Mouse (Mus musculus) cerebral cortex, adult 2 months (tissue): Measurements from ENCODE around the gene Arhgef38.

ENCODE experiments used
- WGBS: fragments of 180-500 bp; shearing (Covaris S2); methylation state at CpG from one replicate; pipeline ENCODE4 v1.1.7; 2018; 5-methylcytosine and 5-hydroxymethylcytosine counted together

Arhgef38 gene

DNA sequence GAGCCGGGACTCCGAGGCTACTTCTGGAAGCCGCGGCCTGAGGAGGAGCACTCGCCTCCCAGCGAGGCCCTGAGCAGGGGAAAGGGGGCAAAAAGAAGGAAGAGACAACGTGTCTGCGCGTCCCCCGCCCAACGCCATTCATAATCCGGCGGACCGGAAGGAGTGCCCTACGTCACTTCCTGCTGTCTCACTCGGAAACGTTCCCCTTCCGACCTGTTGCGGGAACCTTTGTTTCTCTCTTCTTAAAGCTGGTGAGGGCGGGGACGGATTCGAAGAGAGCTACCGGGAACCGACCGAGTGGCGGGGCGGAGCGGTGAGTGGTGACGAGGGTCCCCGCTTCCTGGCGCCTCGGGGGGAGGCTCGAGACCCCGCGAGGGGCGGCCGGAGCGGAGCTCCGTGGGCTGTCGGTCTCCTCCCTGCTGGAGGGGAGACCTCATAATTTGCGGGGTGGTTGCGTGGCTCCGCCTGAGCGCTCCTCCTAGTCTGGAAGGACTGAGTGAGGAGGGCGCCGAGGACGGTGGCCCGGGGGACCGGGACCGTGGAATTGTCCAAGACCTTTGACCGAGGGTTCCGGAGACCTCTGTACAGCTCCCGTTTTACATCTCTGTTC, 143.0 kb downstream of the Arhgef38 start, which contains the start of the genes Ints12 and Gstcd:
TSS of gene Ints12 (plus strand) at position 177 of the 610 bp plus-strand sequence.
TSS of gene Gstcd (minus strand) at position 370 of the 610 bp plus-strand sequence.
- WGBS: under 1% methylated on average over 53 of the region's 53 CpGs

DNA sequence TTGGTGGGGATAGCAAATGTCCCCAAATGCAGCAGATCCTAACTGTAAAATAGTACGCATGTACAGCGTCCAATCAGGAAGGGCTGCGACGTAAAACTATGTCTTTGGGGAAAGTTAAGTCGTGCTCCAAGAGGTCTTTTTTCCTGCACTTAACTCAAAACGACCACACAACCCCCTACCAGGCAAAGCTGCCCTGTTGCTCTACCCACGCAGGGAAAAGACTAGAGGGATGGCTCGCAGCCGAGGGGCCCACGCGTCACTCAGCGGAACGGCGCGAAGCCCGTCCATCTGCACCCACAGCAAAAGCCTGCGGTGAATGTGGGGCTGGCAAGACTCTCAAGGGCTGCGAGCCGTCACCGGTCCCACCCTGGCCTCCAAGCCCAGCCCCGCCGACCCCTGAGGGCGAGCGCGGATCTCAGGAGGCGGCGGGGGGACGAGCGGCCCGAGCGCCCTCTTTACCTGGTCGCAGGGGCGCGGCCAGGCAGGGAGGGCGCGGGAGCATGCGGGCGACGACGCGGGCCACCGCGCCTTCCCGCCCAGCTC, 143.6 kb downstream of the Arhgef38 start:
- under 1% methylated on average over 44 of the region's 44 CpGs for WGBS

DNA sequence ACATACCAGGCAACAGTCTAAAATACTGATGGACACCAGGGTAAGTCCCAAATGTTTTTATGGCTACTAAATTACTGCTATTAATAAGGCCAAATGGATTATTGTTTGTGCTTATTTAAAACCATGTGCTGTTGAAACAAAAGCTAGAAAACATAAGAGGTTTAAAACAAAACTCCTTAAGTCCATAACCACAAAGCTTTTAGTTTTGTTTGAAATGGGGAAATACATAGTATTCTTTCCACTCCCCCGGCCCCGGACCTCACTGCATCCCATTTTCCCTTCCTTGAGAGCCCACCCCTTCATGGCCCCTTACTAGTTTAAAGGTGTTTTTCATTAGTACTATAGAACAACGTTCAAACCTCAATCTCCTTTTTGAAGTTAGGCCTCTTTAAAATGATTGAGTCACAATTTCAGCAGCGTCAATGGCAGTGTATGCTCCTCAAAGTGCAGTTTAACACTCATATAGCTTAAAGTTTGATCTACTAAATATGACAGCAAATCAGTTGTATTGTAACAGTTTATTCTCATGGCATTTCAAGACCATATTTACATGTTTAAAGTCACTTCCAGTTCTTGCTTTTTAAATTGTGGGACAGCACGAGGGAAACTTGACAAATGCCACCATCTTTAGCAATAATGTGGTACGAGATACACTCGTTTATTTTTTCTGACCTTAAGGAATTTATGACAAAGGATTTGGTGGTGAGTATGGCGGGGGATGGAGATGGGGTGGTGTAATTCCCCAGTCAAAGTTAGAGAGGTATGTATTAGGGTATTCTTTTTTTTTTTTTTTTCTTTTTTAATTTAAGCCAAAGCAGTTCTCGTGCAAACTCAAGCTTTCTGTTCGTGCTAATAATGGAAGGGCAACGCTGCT, 144.3 kb downstream of the Arhgef38 start:
- WGBS: 8% methylated on average over 11 of the region's 11 CpGs

DNA sequence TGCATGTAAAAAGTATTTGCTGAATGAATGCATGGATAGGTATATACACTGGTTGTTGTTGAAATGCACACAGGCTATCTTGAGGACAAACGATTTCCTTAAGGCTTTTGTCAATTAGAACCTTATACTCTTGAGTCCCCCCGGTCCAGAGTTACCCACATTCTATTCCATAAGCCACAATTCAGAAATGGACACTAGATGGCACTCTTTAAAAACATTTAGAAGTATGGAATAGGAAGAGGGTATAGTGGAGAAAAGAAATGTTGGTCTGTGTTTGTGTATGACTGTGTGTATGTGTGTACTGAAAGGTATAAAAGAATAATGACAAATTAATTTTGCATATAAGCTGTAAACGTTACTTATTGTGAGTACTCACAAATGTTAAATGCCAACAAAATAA, 148.9 kb downstream of the Arhgef38 start:
- WGBS: 49% methylated on average over 3 of the region's 3 CpGs

DNA sequence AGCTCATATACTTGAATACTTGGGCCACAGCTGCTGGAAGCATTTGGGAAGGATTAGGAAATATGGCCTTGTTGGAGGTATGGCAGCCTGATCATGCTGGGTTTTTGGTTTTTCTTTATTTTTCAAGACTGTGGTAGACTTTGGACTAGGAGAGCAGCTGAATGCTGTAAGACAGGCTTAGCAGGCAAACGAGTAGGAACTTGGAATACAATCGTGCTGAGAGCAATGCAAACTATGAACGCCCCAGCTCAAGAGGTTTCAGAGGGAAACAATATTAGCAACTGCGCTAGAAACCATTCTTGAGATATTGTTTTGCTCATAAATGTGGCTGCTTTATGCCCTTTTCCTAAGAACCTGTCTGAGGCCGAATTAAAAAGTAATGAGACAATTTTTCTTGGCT, 152.0 kb downstream of the Arhgef38 start:
- WGBS: 92% methylated on average over 5 of the region's 5 CpGs

DNA sequence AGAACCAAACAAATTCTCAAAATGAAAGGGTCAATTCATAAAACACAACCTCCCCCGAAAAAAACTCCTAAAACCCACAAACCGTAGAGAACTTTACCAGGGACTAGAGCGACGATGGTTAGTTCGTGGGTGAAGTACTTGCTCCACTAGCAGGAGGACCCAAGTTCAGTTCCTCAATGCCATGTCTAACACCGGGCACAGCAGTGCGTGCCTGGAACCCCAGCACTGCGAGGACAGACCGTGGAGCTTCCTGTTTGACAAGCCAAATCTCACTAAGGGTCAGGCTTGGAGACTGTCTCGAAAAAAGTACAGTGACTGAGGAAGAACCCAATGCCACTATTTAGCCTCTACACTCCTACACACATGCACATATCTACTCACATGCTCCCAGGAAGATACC, 159.2 kb downstream of the Arhgef38 start:
- WGBS: 86% methylated on average over 10 of the region's 10 CpGs
